32 mouse cellular contexts compared by ENCODE assay signal in genomic region chr6:38241508-38241907, GRCm38 (mm10). TPM values are rescaled to one million over a fixed set of nuclear protein-coding genes. Genes with fewer than 3 reads are reported as not detected.
"Had no signal": no experiment of that assay in that cellular context is flagged by ENCODE, and none has a peak within 500 bp of the region (broad histone marks: within the 10 kb centered on the region; RNA-seq: fewer than 3 reads in every experiment).

No protein-coding gene starts in this region.

- H3K36me3 ChIP-seq: limb, embryonic 13.5 days; limb, embryonic 15.5 days; liver, embryonic 12.5 days; liver, embryonic 13.5 days; liver, embryonic 15.5 days; lung, embryonic 15.5 days; midbrain, embryonic 12.5 days; midbrain, embryonic 15.5 days; neural tube, embryonic 12.5 days; neural tube, embryonic 13.5 days had no signal

- H3K9me3 ChIP-seq: limb, embryonic 10.5 days; limb, embryonic 12.5 days; limb, embryonic 13.5 days; limb, embryonic 15.5 days; liver, embryonic 12.5 days; liver, embryonic 13.5 days; liver, embryonic 15.5 days; lung, embryonic 15.5 days; midbrain, embryonic 10.5 days; midbrain, embryonic 12.5 days; midbrain, embryonic 15.5 days; neural tube, embryonic 12.5 days had no signal

- H3K4me3 ChIP-seq: limb, embryonic 10.5 days; limb, embryonic 12.5 days; limb, embryonic 13.5 days; limb, embryonic 15.5 days; liver, embryonic 12.5 days; liver, embryonic 13.5 days; liver, embryonic 15.5 days; lung, embryonic 15.5 days; megakaryocyte, embryonic 14.5 days; midbrain, embryonic 10.5 days; midbrain, embryonic 12.5 days; midbrain, embryonic 15.5 days; myocyte; neural tube, embryonic 12.5 days; neural tube, embryonic 13.5 days had no signal

- H3K4me1 ChIP-seq: liver, embryonic 12.5 days; liver, embryonic 13.5 days; liver, embryonic 15.5 days had no signal

- DNase-seq: left cerebral cortex, postnatal 4 days; liver; liver, embryonic 13.5 days; liver, postnatal 0 days; lung, adult 18-20 months; lung, adult 2 months; lung, embryonic 14.5 days; lung, postnatal 10 days; lung, postnatal 14 days; lung, postnatal 36 days; lung, postnatal 4 days; midbrain, embryonic 14.5 days had no signal

- ATAC-seq: liver, embryonic 12.5 days; liver, postnatal 0 days; lung, postnatal 0 days had no signal

- H3K27me3 ChIP-seq: limb, embryonic 12.5 days; limb, embryonic 13.5 days; limb, embryonic 15.5 days; liver, embryonic 12.5 days; liver, embryonic 13.5 days; liver, embryonic 15.5 days; lung, embryonic 15.5 days; midbrain, embryonic 12.5 days; midbrain, embryonic 15.5 days; neural tube, embryonic 12.5 days; neural tube, embryonic 13.5 days had no signal

- H3K4me2 ChIP-seq: limb, embryonic 12.5 days; limb, embryonic 13.5 days; limb, embryonic 15.5 days; liver, embryonic 11.5 days; liver, embryonic 12.5 days; liver, embryonic 13.5 days; liver, embryonic 15.5 days; lung, embryonic 14.5 days; lung, embryonic 15.5 days; midbrain, embryonic 11.5 days; midbrain, embryonic 12.5 days; midbrain, embryonic 15.5 days; neural tube, embryonic 12.5 days; neural tube, embryonic 13.5 days had no signal

- H3K27ac ChIP-seq: limb, embryonic 10.5 days; limb, embryonic 12.5 days; limb, embryonic 13.5 days; limb, embryonic 15.5 days; liver, embryonic 12.5 days; liver, embryonic 13.5 days; liver, embryonic 14.5 days; liver, embryonic 15.5 days; lung, embryonic 15.5 days; macrophage; midbrain, embryonic 10.5 days; midbrain, embryonic 12.5 days; neural tube, embryonic 12.5 days had no signal

- H3K9ac ChIP-seq: limb, embryonic 12.5 days; limb, embryonic 13.5 days; limb, embryonic 15.5 days; liver, embryonic 12.5 days; liver, embryonic 13.5 days; liver, embryonic 14.5 days; liver, embryonic 15.5 days; liver, postnatal 0 days; lung, embryonic 14.5 days; lung, embryonic 15.5 days; midbrain, embryonic 12.5 days; midbrain, embryonic 15.5 days; neural tube, embryonic 12.5 days; neural tube, embryonic 13.5 days had no signal

RNA-seq across cellular contexts. Expression of gene D630045J12Rik, which starts 12.3 kb away (rescaled TPM):
- total RNA-seq: monocyte, adult 5-6 weeks had no signal

RNA-seq across cellular contexts. Expression of gene Zc3hav1l, which starts 57.6 kb away (rescaled TPM):
- total RNA-seq: monocyte, adult 5-6 weeks had no signal
